Mouse (Mus musculus) ovary, adult 18-20 months (tissue): ENCODE measurements around the gene Lin54.
A peak's percentile ranks its signal among the peaks of the same experiment; 100 is the strongest.
"Not testable (repeated sequence)": the region's sequence is repeated elsewhere in the genome, so short reads cannot be mapped to it uniquely, and the experiment has no call there.

Source experiments
- DNase-seq: peaks from one replicate; pipeline ENCODE4 v3.0.0; 2022; ENCODE audit warnings: low spot score, mixed read lengths

The Lin54 gene

GRCm38 (mm10) chr5:100488231-100488630, 12.2 kb downstream of the Lin54 start:
- DNase-seq: no peak

GRCm38 (mm10) chr5:100487120-100487519, 13.3 kb downstream of the Lin54 start:
- no peak for DNase-seq

GRCm38 (mm10) chr5:100483569-100483968, 16.9 kb downstream of the Lin54 start:
- no peak for DNase-seq

GRCm38 (mm10) chr5:100477604-100478003, 22.8 kb downstream of the Lin54 start:
- DNase-seq: no peak

GRCm38 (mm10) chr5:100476328-100476727, 24.1 kb downstream of the Lin54 start:
- no peak for DNase-seq

- DNase-seq: no peak
These were observed 33.1 kb downstream of the Lin54 start for GRCm38 (mm10) chr5:100467336-100467735.

- no peak for DNase-seq
These were observed 33.8 kb downstream of the Lin54 start for GRCm38 (mm10) chr5:100466624-100467023.

- no peak for DNase-seq
These were observed 38.1 kb downstream of the Lin54 start for GRCm38 (mm10) chr5:100462374-100462773.

- no peak for DNase-seq
These were observed 38.9 kb downstream of the Lin54 start for GRCm38 (mm10) chr5:100461526-100461925.

- DNase-seq: no peak
These were observed 41.0 kb downstream of the Lin54 start for GRCm38 (mm10) chr5:100459468-100459867.

GRCm38 (mm10) chr5:100451871-100452270, 48.6 kb downstream of the Lin54 start:
- DNase-seq: no peak

GRCm38 (mm10) chr5:100438796-100439195, 61.6 kb downstream of the Lin54 start:
- no peak for DNase-seq

- DNase-seq: no peak
These were observed 62.5 kb downstream of the Lin54 start for GRCm38 (mm10) chr5:100437917-100438316.

GRCm38 (mm10) chr5:100437086-100437485, 63.4 kb downstream of the Lin54 start:
- no peak for DNase-seq

GRCm38 (mm10) chr5:100430966-100431365, 69.5 kb downstream of the Lin54 start:
- no peak for DNase-seq

- no peak for DNase-seq
These were observed 70.4 kb downstream of the Lin54 start for GRCm38 (mm10) chr5:100430076-100430390.

- peak; percentile 91 for DNase-seq
These were observed 70.9 kb downstream of the Lin54 start for GRCm38 (mm10) chr5:100429344-100430075.

- no peak for DNase-seq
These were observed 71.6 kb downstream of the Lin54 start for GRCm38 (mm10) chr5:100428734-100429343.

- DNase-seq: no peak
These were observed 72.3 kb downstream of the Lin54 start for GRCm38 (mm10) chr5:100428031-100428733.

GRCm38 (mm10) chr5:100427276-100427675, 73.2 kb downstream of the Lin54 start:
- DNase-seq: no peak

GRCm38 (mm10) chr5:100425823-100426222, 74.6 kb downstream of the Lin54 start:
- not testable (repeated sequence) for DNase-seq

GRCm38 (mm10) chr5:100424252-100424651, 76.2 kb downstream of the Lin54 start:
- no peak for DNase-seq

- no peak for DNase-seq
These were observed 76.8 kb downstream of the Lin54 start for GRCm38 (mm10) chr5:100423626-100424025.
